Mouse (Mus musculus): ENCODE measurements around the gene Gm6482. TPM values are rescaled to one million over a fixed set of nuclear protein-coding genes. Genes with fewer than 3 reads are reported as not detected.
A peak's percentile ranks its signal among the peaks of the same experiment; 100 is the strongest.
"Not testable (repeated sequence)": the region's sequence is repeated elsewhere in the genome, so short reads cannot be mapped to it uniquely, and the experiment has no call there.

The Gm6482 gene
- polyA plus RNA-seq (2014; fragmentation: Nextera tagmentation; extraction: Ambion mirVana): not detected in 2 replicates

- ATAC-seq; H3K36me3 ChIP-seq (ENCODE audit: control insufficient read depth, insufficient read depth, low read length); H3K4me2 ChIP-seq (ENCODE audit: low read length); H3K4me1 ChIP-seq (ENCODE audit: control insufficient read depth, insufficient read depth, low read length); H3K9me3 ChIP-seq (replicated peaks; ENCODE audit: control insufficient read depth, low read length); H3K9ac ChIP-seq (ENCODE audit: low read length); H3K27me3 ChIP-seq (replicated peaks; ENCODE audit: control insufficient read depth, insufficient read depth, low read length); H3K27ac ChIP-seq (ENCODE audit: low read depth, low read length); DNase-seq (ENCODE audit: low spot score); H3K4me3 ChIP-seq (ENCODE audit: low read depth, low read length): not testable (repeated sequence)
- no CpG with 5 or more reads among the region's 2 CpGs for WGBS
These were observed at the start of gene Gm6482 for GRCm38 (mm10) chr14:41408181-41408580. TSS of gene Gm6482 (minus strand) at chr14:41408281.

GRCm38 (mm10) chr14:41453418-41453817 is 45.3 kb upstream of the Gm6482 start, which contains the start of gene Gm7954:
TSS of gene Gm7954 (minus strand) at chr14:41453518.
- H3K27me3 ChIP-seq (replicated peaks; ENCODE audit: control insufficient read depth, insufficient read depth, low read length); H3K4me1 ChIP-seq (ENCODE audit: control insufficient read depth, insufficient read depth, low read length); DNase-seq (ENCODE audit: low spot score); H3K9me3 ChIP-seq (replicated peaks; ENCODE audit: control insufficient read depth, low read length); H3K9ac ChIP-seq (ENCODE audit: low read length); H3K36me3 ChIP-seq (ENCODE audit: control insufficient read depth, insufficient read depth, low read length); H3K4me2 ChIP-seq (ENCODE audit: low read length); ATAC-seq; H3K27ac ChIP-seq (ENCODE audit: low read depth, low read length); H3K4me3 ChIP-seq (ENCODE audit: low read depth, low read length): not testable (repeated sequence)
- WGBS: no CpG with 5 or more reads among the region's 2 CpGs

DNA sequence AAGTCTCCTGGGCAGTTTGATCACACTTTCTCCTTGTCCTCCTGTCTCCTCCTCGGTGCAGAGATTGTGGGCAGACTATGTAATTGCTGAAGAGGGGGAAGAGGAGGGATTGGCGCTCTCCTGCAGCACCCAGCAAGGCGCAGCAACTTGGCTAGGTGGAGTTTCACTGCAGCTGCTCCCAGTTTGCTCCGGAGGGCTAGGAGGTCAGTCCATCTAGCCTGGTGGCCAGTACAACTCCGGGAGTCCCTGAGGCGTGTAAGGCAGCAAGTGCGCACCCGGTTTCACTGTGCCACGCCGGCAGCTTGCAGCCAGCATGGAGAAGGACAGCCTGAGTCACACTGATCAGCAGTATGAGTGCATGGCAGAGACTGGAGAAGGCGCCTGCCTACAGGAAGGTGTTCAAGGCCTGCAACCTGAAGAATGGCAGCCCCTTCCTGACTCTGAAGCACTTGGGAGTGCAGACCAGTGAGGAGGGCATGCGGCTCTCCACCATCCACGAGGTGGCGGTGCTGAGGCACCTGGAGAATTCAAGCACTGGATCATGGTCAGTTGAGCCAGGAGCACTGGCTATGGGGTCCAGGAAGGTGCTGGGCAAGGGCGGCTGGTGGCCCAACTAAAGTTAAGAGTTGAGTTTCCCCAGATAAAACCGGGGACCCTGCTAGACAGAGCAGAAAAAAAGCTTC is 17.5 kb upstream of the Gm6482 start:
- not testable (repeated sequence) for H3K9me3 ChIP-seq (replicated peaks; ENCODE audit: control insufficient read depth, low read length); H3K4me3 ChIP-seq (ENCODE audit: low read depth, low read length); H3K27ac ChIP-seq (ENCODE audit: low read depth, low read length); ATAC-seq; H3K9ac ChIP-seq (ENCODE audit: low read length); H3K4me1 ChIP-seq (ENCODE audit: control insufficient read depth, insufficient read depth, low read length); DNase-seq (ENCODE audit: low spot score); H3K27me3 ChIP-seq (replicated peaks; ENCODE audit: control insufficient read depth, insufficient read depth, low read length); H3K36me3 ChIP-seq (ENCODE audit: control insufficient read depth, insufficient read depth, low read length)
- peak overlapping the region; percentile 16; the same call in 1 of the 2 replicates for H3K4me2 ChIP-seq (ENCODE audit: low read length)
- 17% methylated on average over 10 of the region's 16 CpGs for WGBS

- H3K27me3 ChIP-seq (replicated peaks; ENCODE audit: control insufficient read depth, insufficient read depth, low read length); H3K4me3 ChIP-seq (ENCODE audit: low read depth, low read length); H3K4me1 ChIP-seq (ENCODE audit: control insufficient read depth, insufficient read depth, low read length); H3K4me2 ChIP-seq (ENCODE audit: low read length); H3K9me3 ChIP-seq (replicated peaks; ENCODE audit: control insufficient read depth, low read length); H3K27ac ChIP-seq (ENCODE audit: low read depth, low read length); H3K9ac ChIP-seq (ENCODE audit: low read length); DNase-seq (ENCODE audit: low spot score); H3K36me3 ChIP-seq (ENCODE audit: control insufficient read depth, insufficient read depth, low read length); ATAC-seq: not testable (repeated sequence)
- 9% methylated on average over 13 of the region's 14 CpGs for WGBS
These were observed 16.6 kb upstream of the Gm6482 start for GRCm38 (mm10) chr14:41424694-41425093.

GRCm38 (mm10) chr14:41386279-41386678 is 21.8 kb downstream of the Gm6482 start, which contains the start of gene Gm7945:
TSS of gene Gm7945 (minus strand) at chr14:41386379.
- not testable (repeated sequence) for H3K27me3 ChIP-seq (replicated peaks; ENCODE audit: control insufficient read depth, insufficient read depth, low read length); DNase-seq (ENCODE audit: low spot score); H3K4me3 ChIP-seq (ENCODE audit: low read depth, low read length); H3K4me2 ChIP-seq (ENCODE audit: low read length); H3K9ac ChIP-seq (ENCODE audit: low read length); H3K9me3 ChIP-seq (replicated peaks; ENCODE audit: control insufficient read depth, low read length); ATAC-seq; H3K36me3 ChIP-seq (ENCODE audit: control insufficient read depth, insufficient read depth, low read length); H3K27ac ChIP-seq (ENCODE audit: low read depth, low read length); H3K4me1 ChIP-seq (ENCODE audit: control insufficient read depth, insufficient read depth, low read length)
- no CpG with 5 or more reads among the region's 3 CpGs for WGBS

Other genes with a start within 250 kb of the Gm6482 start
- gene Sftpd, start 223.1 kb downstream of the Gm6482 start, polyA plus RNA-seq (2014; fragmentation: Nextera tagmentation; extraction: Ambion mirVana): not detected in 2 replicates
- 0.19 TPM in 1 of 2 replicates, not detected in the other for gene Gm2832, start 129.5 kb downstream of the Gm6482 start, polyA plus RNA-seq (2014; fragmentation: Nextera tagmentation; extraction: Ambion mirVana)
- gene Gm5798, start 59.7 kb downstream of the Gm6482 start, polyA plus RNA-seq (2014; fragmentation: Nextera tagmentation; extraction: Ambion mirVana): not detected in 2 replicates
- gene Gm7945, start 21.9 kb downstream of the Gm6482 start, polyA plus RNA-seq (2014; fragmentation: Nextera tagmentation; extraction: Ambion mirVana): not detected in 2 replicates
- gene Gm7954, start 45.2 kb upstream of the Gm6482 start, polyA plus RNA-seq (2014; fragmentation: Nextera tagmentation; extraction: Ambion mirVana): not detected in 2 replicates
- gene Gm3486, start 81.2 kb upstream of the Gm6482 start, polyA plus RNA-seq (2014; fragmentation: Nextera tagmentation; extraction: Ambion mirVana): not detected in 2 replicates
- gene Gm7970, start 147.3 kb upstream of the Gm6482 start, polyA plus RNA-seq (2014; fragmentation: Nextera tagmentation; extraction: Ambion mirVana): not detected in 2 replicates
- gene 1700049E17Rik2, start 164.9 kb upstream of the Gm6482 start, polyA plus RNA-seq (2014; fragmentation: Nextera tagmentation; extraction: Ambion mirVana): not detected in 2 replicates
- not detected in 2 replicates for gene Gm3072, start 216.3 kb upstream of the Gm6482 start, polyA plus RNA-seq (2014; fragmentation: Nextera tagmentation; extraction: Ambion mirVana)
- gene Gm3676, start 238.2 kb upstream of the Gm6482 start, polyA plus RNA-seq (2014; fragmentation: Nextera tagmentation; extraction: Ambion mirVana): not detected in 2 replicates

All from forebrain, embryonic 14.5 days (tissue).